Mouse (Mus musculus) hindlimb bud, embryonic 11.5 days (tissue): Measurements from ENCODE around the gene Scube3.

Experiments
- DNase-seq: peaks from one replicate; pipeline ENCODE4 v3.0.0-alpha.2; 2012; ENCODE audit warnings: low read depth, low spot score; ENCODE audit errors: extremely low spot score

The Scube3 gene

GRCm38 (mm10) chr17:28141771-28142699 is at the start of gene Scube3:
Gene Scube3, plus strand, starts transcription at chr17:28142141.
- DNase-seq: no peak

DNA sequence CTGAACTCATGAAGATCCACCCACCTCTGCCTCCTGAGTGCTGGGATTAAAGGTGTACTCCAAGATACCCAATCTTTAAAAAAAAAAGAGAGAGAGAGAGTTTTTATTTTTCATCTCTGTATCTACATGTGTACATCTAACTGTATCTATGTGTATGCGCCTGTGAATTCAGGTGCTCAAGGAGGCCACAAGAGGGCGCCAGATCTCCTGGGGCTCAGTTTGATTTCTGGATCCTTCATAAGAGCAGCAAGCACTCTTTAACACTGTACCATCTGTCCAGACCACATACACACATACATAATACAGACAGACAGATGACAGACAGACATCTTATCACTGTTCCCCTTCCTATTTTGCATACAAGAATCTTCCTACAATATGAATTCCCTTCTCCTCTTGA is 49.6 kb upstream of the Scube3 start:
- no peak for DNase-seq

GRCm38 (mm10) chr17:28093837-28094236 is 48.1 kb upstream of the Scube3 start:
- DNase-seq: no peak

DNA sequence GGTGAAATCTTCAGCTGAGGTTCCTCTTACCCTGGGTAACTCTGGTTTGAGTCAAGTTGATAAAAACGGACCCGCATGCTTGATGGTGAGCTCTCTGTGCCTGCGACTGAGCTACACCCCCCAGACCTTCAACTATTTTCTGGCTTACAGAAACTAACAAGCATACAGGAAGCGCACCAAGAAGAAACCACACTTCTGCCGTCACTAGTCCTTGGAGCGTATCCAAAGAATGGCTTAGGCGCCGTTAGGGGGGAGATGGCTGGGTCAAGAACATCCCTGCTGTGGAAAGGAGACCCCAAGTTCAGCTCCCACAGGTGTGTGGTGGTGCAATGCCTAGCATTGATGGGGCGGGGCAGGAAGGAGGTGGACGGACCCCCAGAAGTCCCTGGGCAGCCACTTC is 45.5 kb upstream of the Scube3 start:
- no peak for DNase-seq

DNA sequence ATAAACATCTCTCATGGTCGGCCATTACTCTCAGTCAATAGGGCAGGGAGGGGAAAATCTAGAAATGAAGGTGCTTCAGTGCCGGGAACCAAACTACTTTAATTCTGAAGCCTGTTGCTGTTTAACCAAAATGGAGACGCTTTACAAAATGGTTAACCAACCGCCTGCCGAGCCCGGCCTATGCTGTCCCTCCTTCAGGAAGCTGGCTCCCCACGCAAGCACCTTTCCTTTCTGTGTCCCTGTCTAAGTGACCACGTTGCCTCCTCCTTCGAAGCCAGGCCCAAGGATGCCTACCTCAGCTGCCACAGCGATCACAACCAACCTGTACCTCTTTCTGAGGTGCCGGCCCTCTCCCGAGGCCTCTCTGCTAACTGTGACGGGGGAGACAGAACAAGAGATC is 44.6 kb upstream of the Scube3 start:
- DNase-seq: no peak

- DNase-seq: no peak
These were observed 42.9 kb upstream of the Scube3 start for GRCm38 (mm10) chr17:28099086-28099485.

DNA sequence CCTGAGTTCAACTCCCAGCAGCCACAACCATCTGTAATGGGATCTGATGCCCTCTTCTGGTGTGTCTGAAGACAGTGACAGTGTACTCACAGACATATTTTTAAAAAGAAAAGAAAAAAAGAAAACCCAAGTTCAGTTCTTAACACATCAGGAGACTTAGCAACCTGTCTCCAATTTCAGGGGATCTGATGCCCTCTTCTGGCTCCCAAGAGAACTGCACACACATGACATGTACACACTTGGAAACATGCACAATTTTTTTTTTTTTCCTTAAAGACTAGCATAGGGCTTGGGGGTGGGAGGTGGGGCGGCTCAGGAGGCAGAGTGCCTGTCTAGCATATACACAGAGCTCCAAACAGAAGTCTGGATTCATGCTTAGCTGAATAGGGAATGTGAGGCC is 41.3 kb upstream of the Scube3 start:
- no peak for DNase-seq

GRCm38 (mm10) chr17:28101284-28101887 is 40.6 kb upstream of the Scube3 start:
- DNase-seq: no peak

DNA sequence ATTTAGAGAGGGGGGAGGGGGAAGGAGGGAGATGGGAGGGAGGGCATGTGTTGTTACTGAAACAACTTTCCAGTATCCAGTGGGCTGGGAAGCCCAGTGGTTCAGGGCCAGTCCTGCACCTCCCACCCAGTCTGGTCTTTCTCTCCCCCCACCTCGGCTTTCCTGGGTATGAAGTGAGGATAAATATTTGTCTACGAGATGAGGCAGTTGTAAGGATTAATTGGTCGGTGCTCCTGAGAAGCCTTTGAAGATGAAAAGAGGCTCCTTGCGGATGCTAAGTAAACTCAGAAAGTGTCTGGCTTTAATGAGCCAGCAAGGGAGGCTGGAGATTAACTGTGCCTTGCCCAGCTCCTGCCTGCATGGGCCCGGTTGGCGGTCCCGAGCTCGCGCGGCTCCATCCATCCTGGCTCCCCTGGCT is 40.0 kb upstream of the Scube3 start:
- DNase-seq: no peak

DNA sequence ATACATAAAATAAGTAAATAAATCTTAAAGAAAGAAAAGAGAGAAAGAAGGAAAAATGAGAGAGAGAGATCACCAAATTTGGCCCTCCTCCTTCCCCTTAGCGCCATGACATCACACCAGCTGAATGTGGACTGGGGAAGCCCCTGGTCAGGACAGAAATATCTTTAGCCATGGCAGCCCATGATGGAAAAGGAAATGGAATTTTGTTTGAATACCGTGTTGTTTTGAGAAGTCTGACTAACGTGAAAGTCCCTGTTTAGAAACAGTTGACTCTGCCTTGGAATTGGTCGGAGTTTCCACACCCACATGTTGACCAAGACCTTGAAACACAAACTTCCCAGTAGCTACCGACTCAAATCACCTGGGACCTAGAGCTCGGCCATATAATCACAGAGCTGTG is 37.5 kb upstream of the Scube3 start:
- no peak for DNase-seq

DNA sequence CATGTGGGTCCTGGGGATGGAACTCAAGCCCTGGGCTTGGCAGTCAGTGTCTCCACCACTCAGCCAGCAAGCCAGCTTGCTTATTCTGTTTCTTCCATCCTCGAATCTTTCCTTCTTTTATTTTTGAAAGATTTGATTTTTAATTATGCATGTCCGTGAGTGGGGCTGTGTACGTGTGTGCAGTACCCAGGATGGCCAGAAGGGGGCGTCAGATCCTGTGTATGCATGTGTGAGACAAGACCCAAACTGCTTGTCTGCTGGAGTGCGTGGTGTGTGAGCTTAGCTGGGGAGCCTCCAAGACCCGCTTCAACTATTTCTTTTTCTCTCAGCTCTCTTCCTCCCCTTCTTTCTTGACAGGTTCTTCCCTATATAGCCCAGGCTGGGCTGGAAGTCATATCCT is 35.6 kb upstream of the Scube3 start:
- DNase-seq: no peak

GRCm38 (mm10) chr17:28107275-28107674 is 34.7 kb upstream of the Scube3 start:
- DNase-seq: no peak

- DNase-seq: no peak
These were observed 29.7 kb upstream of the Scube3 start for GRCm38 (mm10) chr17:28112266-28112665.

GRCm38 (mm10) chr17:28116335-28116734 is 25.6 kb upstream of the Scube3 start:
- DNase-seq: no peak

DNA sequence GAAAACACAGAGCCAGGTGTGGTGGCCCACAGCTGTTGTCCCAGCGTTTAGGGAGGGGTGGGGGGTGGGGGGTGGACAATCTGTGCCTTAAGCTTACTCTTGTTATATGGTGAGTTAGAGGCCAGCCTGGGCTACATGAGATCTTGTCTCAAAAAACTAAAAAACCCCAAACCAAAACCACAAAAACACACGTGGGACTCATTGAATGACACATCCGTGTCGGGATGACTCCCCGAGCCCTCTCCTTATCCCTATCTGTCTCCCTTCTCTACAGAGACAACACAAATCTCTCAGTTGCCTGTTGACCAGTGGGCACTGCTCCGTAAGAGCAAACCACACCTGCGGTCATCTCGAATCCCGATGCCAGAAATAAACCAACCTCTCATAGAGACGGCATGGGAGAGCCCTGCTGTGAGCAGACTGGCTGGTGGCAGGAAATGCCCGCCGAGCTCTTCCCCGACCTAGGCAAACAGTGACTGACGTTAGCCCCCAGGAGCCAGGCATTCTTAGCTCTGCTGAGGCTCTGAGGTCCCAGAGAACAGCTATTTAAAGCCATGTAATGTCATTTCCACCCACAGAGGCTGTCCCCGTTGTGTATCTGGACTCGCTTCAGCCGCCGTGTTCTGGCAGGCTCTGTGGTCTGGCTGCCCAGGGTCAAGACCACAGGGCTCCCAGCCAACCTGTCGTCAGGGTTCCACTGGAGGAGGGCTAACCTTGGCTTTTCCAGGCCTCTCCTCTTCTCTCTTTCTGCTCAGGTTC is 24.3 kb upstream of the Scube3 start:
- no peak for DNase-seq

- no peak for DNase-seq
These were observed 21.5 kb upstream of the Scube3 start for GRCm38 (mm10) chr17:28120460-28120859.

- DNase-seq: no peak
These were observed 19.0 kb upstream of the Scube3 start for GRCm38 (mm10) chr17:28122949-28123348.

GRCm38 (mm10) chr17:28123627-28124026 is 18.3 kb upstream of the Scube3 start:
- DNase-seq: no peak

- DNase-seq: no peak
These were observed 17.6 kb upstream of the Scube3 start for GRCm38 (mm10) chr17:28124368-28124767.

- no peak for DNase-seq
These were observed 12.1 kb upstream of the Scube3 start for GRCm38 (mm10) chr17:28129796-28130195.

GRCm38 (mm10) chr17:28130391-28131125 is 11.4 kb upstream of the Scube3 start:
- DNase-seq: no peak
